Mouse (Mus musculus): ENCODE measurements around the gene Sptb. TPM values are rescaled to one million over a fixed set of nuclear protein-coding genes. Genes with fewer than 3 reads are reported as not detected.

The Sptb gene
- total RNA-seq, 2 experiments from 2014 or later = 96.7 to 104 TPM

DNA sequence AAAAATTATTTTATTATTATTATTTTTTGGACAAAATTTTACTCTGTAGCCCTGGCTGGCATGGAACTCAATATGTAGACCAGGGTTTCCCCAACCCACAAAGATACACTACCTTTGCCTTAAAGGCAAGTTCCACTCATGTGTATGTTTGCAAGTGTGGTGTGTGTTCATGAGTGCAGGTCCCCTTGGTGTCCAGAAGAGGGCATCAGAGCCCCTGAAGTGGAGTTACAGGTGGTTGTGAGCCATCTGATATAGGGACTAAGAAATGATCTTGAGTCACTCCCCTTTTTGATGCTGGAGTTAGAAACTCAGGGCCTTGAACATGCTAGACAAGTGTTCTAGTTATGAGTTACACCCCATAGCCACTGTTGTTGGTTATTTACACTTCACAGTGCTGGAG is 125.3 kb downstream of the Sptb start:
- intact Hi-C loops (cut with DNase I) = no loop called here
- Histone ChIP-seq H3K27ac (no peak overlapping the region), H3K4me3 (no peak overlapping the region)
- TF ChIP-seq CTCF (IDR thresholded peaks at IDR 0.05) = peak; percentile 13
- DNase-seq (ENCODE audit: extremely low spot score in 1 of 2, low spot score in 2 of 2) = no peak

DNA sequence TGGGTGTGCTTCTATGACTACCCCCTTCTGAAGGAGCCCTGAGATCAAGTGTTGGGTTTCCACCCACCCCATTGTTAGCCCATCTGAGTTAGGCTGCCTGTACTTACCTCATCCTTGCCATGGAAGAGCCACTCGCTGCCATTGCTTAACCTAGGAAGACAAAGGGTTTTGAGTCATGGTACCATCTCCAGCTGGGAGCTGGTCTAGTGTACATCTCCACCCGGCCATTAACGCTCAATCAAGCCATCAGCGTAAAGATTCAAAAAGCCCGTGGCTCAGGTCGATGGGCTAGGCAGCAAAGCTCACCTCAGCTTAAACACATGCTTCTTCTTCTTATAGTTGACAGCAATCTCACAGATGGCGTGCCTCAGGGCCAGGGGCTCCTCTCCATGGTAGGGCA is 126.9 kb downstream of the Sptb start:
- DNase-seq (ENCODE audit: extremely low spot score in 1 of 2, low spot score in 2 of 2) = no peak
- TF ChIP-seq CTCF (IDR thresholded peaks at IDR 0.05) = no peak
- Histone ChIP-seq H3K4me3 (no peak overlapping the region), H3K27ac (no peak overlapping the region)
- intact Hi-C loops (cut with DNase I) = no loop called here

DNA sequence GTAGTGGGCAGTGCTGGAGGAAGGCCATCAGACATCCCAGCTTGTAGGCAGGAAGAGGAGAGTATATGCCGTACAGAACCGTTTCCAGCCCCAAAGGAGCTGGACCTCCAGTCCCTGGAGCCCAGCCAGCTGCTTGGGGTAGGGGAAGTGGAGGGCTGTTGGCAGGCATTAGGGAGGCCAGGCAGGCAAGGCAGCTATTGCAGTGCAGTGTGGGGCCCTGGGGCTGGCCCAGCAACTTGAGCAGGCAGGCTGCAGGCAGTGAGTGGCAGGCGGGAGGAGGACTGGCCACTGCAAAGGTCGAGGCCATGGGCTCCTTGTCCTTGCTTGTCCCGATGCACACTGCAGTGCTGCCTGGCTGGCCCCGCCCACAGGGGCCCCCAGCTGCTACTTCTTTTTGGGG is 127.5 kb downstream of the Sptb start:
- H3K4me3 ChIP-seq = no peak overlapping the region
- peak overlapping the region; percentile 19; the same call in 1 of the 2 replicates for H3K27ac ChIP-seq
- intact Hi-C loops (cut with DNase I) = no loop called here
- TF ChIP-seq CTCF (IDR thresholded peaks at IDR 0.05) = no peak
- no peak for DNase-seq (ENCODE audit: extremely low spot score in 1 of 2, low spot score in 2 of 2)

DNA sequence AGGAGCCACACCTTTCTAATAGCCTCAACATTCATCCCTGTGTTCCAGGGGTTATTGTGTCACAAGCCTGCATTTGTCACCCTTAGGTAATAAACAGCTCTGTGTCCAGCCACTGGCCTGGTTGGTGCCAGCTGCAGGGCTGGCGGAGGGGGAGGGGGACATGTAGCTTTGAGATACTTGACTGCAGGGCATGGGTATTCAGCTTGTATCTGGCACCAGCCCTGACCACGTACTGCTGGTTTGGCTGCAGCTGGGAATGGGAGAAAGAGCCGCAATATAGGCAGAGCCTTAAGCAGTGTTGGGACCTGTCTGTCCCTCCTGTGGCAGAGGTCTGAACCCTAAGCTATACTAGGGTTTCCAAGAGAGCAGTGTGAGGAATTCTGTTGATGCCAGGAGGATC is 128.2 kb downstream of the Sptb start:
- DNase-seq (ENCODE audit: extremely low spot score in 1 of 2, low spot score in 2 of 2) = no peak

DNA sequence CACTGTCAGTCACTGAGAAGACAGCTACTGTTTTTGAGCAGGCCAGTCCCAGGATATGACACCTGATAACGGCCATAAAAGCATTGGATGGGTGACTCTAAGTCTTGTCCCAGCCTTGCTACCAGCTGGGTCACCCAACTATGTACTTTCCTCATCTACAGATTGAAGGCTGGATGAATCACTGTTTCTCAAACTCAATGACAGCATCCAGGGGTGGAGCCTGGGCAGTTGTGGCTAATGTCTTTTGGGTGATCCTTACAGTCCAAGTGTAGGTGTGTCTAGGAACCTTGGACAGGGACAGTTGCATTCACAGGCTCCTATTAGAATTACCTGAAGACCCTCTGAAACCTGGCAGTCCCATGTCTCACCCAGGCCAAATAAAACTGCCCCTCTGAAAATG is 130.5 kb downstream of the Sptb start:
- H3K4me3 ChIP-seq = no peak overlapping the region
- TF ChIP-seq CTCF (IDR thresholded peaks at IDR 0.05) = no peak
- no peak overlapping the region for H3K27ac ChIP-seq
- DNase-seq (ENCODE audit: extremely low spot score in 1 of 2, low spot score in 2 of 2) = no peak
- intact Hi-C loops (cut with DNase I) = no loop called here

More for the DNA sequence above, 128.2 kb downstream of the Sptb start:
- Histone ChIP-seq H3K4me3 (no peak overlapping the region), H3K27ac (peak overlapping the region; percentile 19; the same call in 1 of the 2 replicates)
- TF ChIP-seq CTCF (IDR thresholded peaks at IDR 0.05) = no peak
- intact Hi-C loops (cut with DNase I) = no loop called here

DNA sequence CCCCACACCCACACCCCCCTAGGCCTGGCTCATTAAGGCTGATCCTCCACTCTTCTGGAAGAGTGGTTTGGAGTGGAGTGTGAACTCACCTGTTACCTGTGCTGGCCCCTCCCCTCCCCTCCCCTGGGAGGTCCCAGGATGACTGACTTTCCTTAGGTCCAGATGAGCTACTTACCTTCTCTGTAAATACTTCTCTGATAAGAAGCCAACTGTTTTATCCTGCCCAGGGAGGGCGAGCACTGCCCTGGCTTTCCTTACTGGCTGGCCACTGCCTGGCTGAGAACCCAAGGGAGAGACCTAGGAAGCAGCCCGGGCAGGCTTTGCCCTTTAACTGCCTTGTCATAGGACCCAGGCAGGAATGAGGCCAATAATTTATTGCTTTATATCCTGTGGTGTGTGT is 131.9 kb downstream of the Sptb start:
- no peak overlapping the region for H3K27ac ChIP-seq
- no peak for DNase-seq (ENCODE audit: extremely low spot score in 1 of 2, low spot score in 2 of 2)
- H3K4me3 ChIP-seq = no peak overlapping the region
- no peak for TF ChIP-seq CTCF (IDR thresholded peaks at IDR 0.05)
- intact Hi-C loops (cut with DNase I) = no loop called here

DNA sequence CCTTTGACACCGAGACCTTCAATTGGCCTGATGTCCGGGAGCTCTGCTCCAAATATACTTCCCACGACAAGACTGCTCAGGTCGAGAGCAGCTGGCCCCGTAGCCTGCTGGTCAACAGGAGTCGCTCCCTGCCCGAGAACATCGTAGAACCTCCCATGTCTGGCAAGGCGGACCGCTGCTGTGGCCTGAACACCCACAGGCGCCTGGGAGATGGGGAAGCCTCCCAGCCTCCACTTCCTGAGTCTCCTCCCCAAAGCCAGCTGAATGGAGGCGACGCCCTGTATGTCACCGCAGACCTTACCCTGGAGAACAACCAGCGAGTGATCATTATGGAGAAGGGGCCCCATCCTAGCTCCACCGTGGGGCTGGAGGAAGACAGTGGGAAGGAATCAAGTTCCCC is 132.5 kb downstream of the Sptb start:
- intact Hi-C loops (cut with DNase I) = no loop called here
- no peak for TF ChIP-seq CTCF (IDR thresholded peaks at IDR 0.05)
- H3K27ac ChIP-seq = no peak overlapping the region
- H3K4me3 ChIP-seq = no peak overlapping the region
- no peak for DNase-seq (ENCODE audit: extremely low spot score in 1 of 2, low spot score in 2 of 2)

DNA sequence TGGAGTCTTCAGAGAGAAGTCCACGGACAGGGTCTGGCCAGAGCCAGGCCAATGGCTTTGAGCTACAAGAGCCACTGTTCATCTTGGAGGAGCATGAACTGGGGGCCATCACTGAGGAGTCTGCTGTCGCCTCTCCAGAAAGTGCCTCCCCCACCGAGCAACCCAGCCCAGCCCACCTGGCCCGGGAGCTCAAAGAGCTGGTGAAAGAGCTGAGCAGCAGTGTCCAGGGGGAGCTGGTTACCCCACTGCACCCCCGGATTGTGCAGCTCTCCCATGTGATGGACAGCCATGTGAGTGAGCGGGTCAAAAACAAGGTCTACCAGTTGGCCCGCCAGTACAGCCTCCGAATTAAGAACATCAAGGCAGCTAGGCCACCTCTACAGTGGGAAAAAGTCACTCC is 133.5 kb downstream of the Sptb start:
- no peak overlapping the region for H3K4me3 ChIP-seq
- intact Hi-C loops (cut with DNase I) = no loop called here
- no peak for DNase-seq (ENCODE audit: extremely low spot score in 1 of 2, low spot score in 2 of 2)
- no peak for TF ChIP-seq CTCF (IDR thresholded peaks at IDR 0.05)
- no peak overlapping the region for H3K27ac ChIP-seq

DNA sequence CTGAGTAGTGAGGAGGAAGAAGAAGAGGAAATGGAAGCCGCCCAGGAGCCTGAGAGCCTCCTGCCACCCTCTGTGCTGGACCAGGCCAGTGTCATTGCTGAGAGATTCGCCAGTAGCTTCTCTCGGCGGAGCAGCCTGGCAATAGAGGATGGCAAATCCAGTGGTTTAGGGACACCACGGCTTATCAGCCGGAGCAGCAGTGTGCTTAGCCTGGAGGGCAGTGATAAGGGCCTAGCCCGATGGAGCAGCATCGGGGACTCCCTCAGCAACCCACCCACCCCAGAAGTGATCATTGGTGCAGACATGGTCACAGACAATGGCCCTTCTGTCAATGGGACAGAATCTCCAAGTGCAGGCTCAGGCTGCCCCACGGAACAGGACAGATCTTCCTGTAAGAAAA is 134.3 kb downstream of the Sptb start:
- no peak for TF ChIP-seq CTCF (IDR thresholded peaks at IDR 0.05)
- intact Hi-C loops (cut with DNase I) = no loop called here
- no peak for DNase-seq (ENCODE audit: extremely low spot score in 1 of 2, low spot score in 2 of 2)
- Histone ChIP-seq H3K27ac (no peak overlapping the region), H3K4me3 (no peak overlapping the region)

DNA sequence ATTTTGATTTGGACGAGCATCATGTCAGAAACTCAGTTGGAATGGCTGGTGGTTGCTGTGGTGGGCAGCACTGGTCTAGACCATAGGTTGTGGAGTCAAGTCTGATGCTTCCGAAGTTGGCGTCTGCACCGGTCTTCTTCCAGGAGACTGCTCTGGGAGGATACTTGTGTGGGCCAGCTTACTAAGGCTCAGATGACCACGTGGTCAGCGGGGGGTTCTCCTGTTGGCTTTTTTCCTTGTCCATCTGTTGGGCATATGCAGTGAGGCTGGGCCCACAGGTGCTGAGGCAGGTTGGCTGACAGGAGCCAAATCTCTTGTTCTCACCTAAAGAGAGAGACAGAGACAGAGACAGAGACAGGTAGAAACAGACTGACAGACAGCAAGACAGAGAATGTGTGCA is 135.5 kb downstream of the Sptb start:
- Histone ChIP-seq H3K27ac (no peak overlapping the region), H3K4me3 (no peak overlapping the region)
- intact Hi-C loops (cut with DNase I) = no loop called here
- DNase-seq (ENCODE audit: extremely low spot score in 1 of 2, low spot score in 2 of 2) = no peak
- no peak for TF ChIP-seq CTCF (IDR thresholded peaks at IDR 0.05)

DNA sequence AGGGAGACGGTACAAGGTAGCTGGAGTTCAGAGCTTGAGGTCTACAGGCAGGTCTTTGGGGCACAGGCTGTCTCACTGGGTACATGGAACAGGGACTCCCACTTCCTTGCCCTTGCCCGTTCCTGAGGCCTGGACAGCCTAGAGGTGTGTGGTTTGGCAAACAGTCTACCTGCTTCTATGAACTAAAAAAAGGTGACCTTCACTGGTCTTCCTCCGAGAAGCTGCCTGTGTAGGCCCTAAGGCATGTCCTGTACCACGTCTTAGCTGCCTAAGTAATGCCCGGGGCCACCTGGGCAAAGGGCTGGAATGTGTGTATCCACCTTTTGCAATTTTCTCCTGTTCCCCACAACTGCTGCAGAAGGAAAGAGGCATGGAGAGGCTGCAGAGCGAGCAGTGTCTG is 137.0 kb downstream of the Sptb start:
- no peak for DNase-seq (ENCODE audit: extremely low spot score in 1 of 2, low spot score in 2 of 2)
- TF ChIP-seq CTCF (IDR thresholded peaks at IDR 0.05) = no peak
- H3K27ac ChIP-seq = no peak overlapping the region
- H3K4me3 ChIP-seq = no peak overlapping the region
- intact Hi-C loops (cut with DNase I) = no loop called here

DNA sequence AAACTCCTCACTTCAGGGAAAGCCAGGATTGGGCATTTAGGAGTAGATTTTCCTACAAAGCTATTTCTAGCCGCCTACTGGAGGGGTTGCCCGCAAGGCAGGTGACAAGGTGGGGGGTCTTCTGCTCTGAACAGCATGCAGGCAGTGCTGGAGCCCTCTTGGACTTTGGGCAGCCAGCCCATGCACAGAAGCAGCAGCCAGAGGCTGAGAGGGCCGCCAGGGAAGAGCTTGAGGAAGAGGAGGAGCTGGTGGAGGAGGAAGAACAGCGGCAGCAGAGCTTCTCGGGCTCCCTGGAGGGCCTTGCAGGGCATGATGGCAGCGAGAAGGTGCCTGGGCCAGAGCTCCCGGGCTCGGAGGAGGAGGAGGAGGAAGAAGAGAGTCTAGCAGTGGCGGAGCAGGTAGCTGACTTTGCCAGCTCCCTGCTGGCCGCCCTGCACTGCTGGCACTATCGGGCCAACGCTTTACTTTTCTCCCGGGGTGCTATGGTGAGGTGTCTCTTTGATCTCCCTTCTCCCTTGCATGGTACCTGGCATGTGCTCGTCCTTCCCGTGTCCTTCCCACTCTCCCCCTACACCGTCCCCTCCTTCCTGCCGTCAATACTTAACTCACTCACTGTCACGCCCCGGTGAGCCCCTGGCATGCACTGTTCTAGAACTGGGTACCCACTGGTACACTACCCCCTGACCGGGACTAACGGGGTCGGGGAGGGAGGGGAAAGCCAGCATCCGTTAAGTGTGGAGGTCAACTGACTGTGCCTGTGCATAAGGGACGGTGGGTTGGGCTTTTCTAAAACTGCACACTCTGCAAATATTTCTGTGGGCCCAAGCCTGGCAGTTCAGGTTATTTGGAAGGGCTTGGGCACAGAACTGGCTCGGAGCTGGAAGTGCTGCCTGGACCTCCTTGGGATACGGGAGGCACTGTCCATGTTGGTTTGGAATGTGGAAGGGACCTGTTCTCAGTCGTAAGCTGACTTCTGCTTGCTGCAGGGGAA is 137.8 kb downstream of the Sptb start:
- no peak for TF ChIP-seq CTCF (IDR thresholded peaks at IDR 0.05)
- intact Hi-C loops (cut with DNase I) = no loop called here
- DNase-seq (ENCODE audit: extremely low spot score in 1 of 2, low spot score in 2 of 2) = no peak
- H3K4me3 ChIP-seq = no peak overlapping the region
- H3K27ac ChIP-seq = no peak overlapping the region

DNA sequence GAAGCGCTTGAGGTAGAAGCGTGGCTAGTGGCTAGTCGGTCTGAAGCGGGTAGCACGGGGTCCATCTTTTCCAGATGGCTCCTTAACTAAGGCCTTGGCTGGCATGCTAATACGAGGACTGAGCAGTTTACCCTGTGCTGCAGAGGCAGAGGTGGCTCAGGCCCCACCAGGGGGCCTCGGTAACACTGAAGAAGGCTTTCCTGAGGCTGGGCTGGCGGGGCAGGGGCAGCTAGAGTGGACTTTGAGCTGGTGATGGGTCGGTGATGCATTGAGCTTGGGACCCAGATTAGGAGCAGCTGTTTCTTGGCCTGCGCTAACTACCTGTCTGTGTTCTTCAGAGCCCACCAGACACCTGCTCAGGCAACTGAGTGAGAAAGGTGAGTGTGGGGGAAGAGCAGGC is 139.1 kb downstream of the Sptb start:
- no peak for TF ChIP-seq CTCF (IDR thresholded peaks at IDR 0.05)
- intact Hi-C loops (cut with DNase I) = no loop called here
- DNase-seq (ENCODE audit: extremely low spot score in 1 of 2, low spot score in 2 of 2) = no peak
- no peak overlapping the region for H3K4me3 ChIP-seq
- no peak overlapping the region for H3K27ac ChIP-seq
